Mouse (Mus musculus) cerebellum, postnatal 10 days (tissue): ENCODE results near the gene Dscam.
A peak's percentile ranks its signal among the peaks of the same experiment; 100 is the strongest.

Source experiments
- DNase-seq, 2 experiments: peaks; one replicate each; pipeline ENCODE4 v3.0.0; 2021; ENCODE audit warnings: mixed read lengths in 2 of 2

Dscam gene

GRCm38 (mm10) chr16:97103046-97103445 is 67.5 kb downstream of the Dscam start:
- no peak for DNase-seq

- DNase-seq: peak; percentile 56
These were observed 70.5 kb downstream of the Dscam start for GRCm38 (mm10) chr16:97100091-97100490.

- peak in 1 of 2 experiments; percentile 38 for DNase-seq
These were observed 72.0 kb downstream of the Dscam start for GRCm38 (mm10) chr16:97098508-97098907.

GRCm38 (mm10) chr16:97096709-97097108 is 73.8 kb downstream of the Dscam start:
- peak; percentile 86 to 87 for DNase-seq

GRCm38 (mm10) chr16:97095496-97095895 is 75.1 kb downstream of the Dscam start:
- DNase-seq: no peak

- no peak for DNase-seq
These were observed 81.2 kb downstream of the Dscam start for GRCm38 (mm10) chr16:97089339-97089738.

- DNase-seq: no peak
These were observed 86.9 kb downstream of the Dscam start for GRCm38 (mm10) chr16:97083694-97084093.

GRCm38 (mm10) chr16:97075920-97076572 is 94.5 kb downstream of the Dscam start:
- no peak for DNase-seq

- no peak for DNase-seq
These were observed 95.2 kb downstream of the Dscam start for GRCm38 (mm10) chr16:97075137-97075902.

GRCm38 (mm10) chr16:97073847-97074246 is 96.7 kb downstream of the Dscam start:
- DNase-seq: no peak

GRCm38 (mm10) chr16:97072624-97073023 is 97.9 kb downstream of the Dscam start:
- no peak for DNase-seq

- peak; percentile 31 to 45 for DNase-seq
These were observed 103.7 kb downstream of the Dscam start for GRCm38 (mm10) chr16:97066856-97067255.

- peak; percentile 18 to 32 for DNase-seq
These were observed 108.3 kb downstream of the Dscam start for GRCm38 (mm10) chr16:97062207-97062606.

- peak; percentile 26 to 30 for DNase-seq
These were observed 109.2 kb downstream of the Dscam start for GRCm38 (mm10) chr16:97061390-97061789.

GRCm38 (mm10) chr16:97060736-97061135 is 109.8 kb downstream of the Dscam start:
- no peak for DNase-seq

GRCm38 (mm10) chr16:97060276-97060675 is 110.3 kb downstream of the Dscam start:
- DNase-seq: no peak

GRCm38 (mm10) chr16:97035271-97035670 is 135.3 kb downstream of the Dscam start:
- DNase-seq: no peak

- DNase-seq: no peak
These were observed 137.0 kb downstream of the Dscam start for GRCm38 (mm10) chr16:97033540-97034058.

- peak; percentile 80 to 83 for DNase-seq
These were observed 142.9 kb downstream of the Dscam start for GRCm38 (mm10) chr16:97027701-97028100.

GRCm38 (mm10) chr16:97026803-97027202 is 143.7 kb downstream of the Dscam start:
- no peak for DNase-seq

- DNase-seq: no peak
These were observed 146.1 kb downstream of the Dscam start for GRCm38 (mm10) chr16:97024406-97024805.

GRCm38 (mm10) chr16:97021496-97021895 is 149.1 kb downstream of the Dscam start:
- DNase-seq: no peak

- DNase-seq: no peak
These were observed 152.2 kb downstream of the Dscam start for GRCm38 (mm10) chr16:97018304-97018703.

GRCm38 (mm10) chr16:97017171-97017738 is 153.3 kb downstream of the Dscam start:
- peak in 1 of 2 experiments; percentile 52 for DNase-seq
